Mouse (Mus musculus) liver, adult 2 months (tissue): ENCODE results near the gene Slc25a16. TPM values are rescaled to one million over a fixed set of nuclear protein-coding genes. Genes with fewer than 3 reads are reported as not detected.
"Not testable (repeated sequence)": the region's sequence is repeated elsewhere in the genome, so short reads cannot be mapped to it uniquely, and the experiment has no call there.

Experiments used
- DNase-seq: peaks from one replicate; pipeline ENCODE4 v3.0.0-alpha.2; 2011; ENCODE audit warnings: low read depth, low spot score; ENCODE audit errors: extremely low read depth
- H3K27ac ChIP-seq: fragments of 200-500 bp; replicated peaks from 2 replicates; pipeline ENCODE4 v1.5.1; 2012; ENCODE audit warnings: low read depth, mild to moderate bottlenecking, control low read depth, inconsistent platforms, low read length; ENCODE audit not compliant: insufficient read depth
- H3K27me3 ChIP-seq: fragments of 200-500 bp; 2 replicates; pipeline ENCODE4 v1.6.1; 2012; ENCODE audit warnings: mild to moderate bottlenecking, moderate library complexity, low read length, inconsistent platforms; ENCODE audit not compliant: control insufficient read depth, insufficient read depth
- H3K36me3 ChIP-seq: fragments of 200-500 bp; 2 replicates; pipeline ENCODE4 v1.6.1; 2012; ENCODE audit warnings: low read length, inconsistent platforms; ENCODE audit not compliant: control insufficient read depth, insufficient read depth
- H3K4me1 ChIP-seq: fragments of 200-500 bp; 2 replicates; pipeline ENCODE4 v1.6.1; 2011; ENCODE audit warnings: low read length; ENCODE audit not compliant: control insufficient read depth, insufficient read depth
- H3K4me3 ChIP-seq: fragments of 200-500 bp; 2 replicates; pipeline ENCODE4 v1.5.1; 2011; ENCODE audit warnings: low read depth, mild to moderate bottlenecking, control low read depth, low read length, moderate library complexity; ENCODE audit not compliant: insufficient read depth
- H3K79me2 ChIP-seq: fragments of 200-500 bp; 2 replicates; pipeline ENCODE4 v1.6.1; 2012; ENCODE audit warnings: inconsistent platforms, mild to moderate bottlenecking, low read length, moderate library complexity; ENCODE audit not compliant: control insufficient read depth, insufficient read depth
- H3K9ac ChIP-seq: fragments of 200-500 bp; 2 replicates; pipeline ENCODE4 v1.6.1; 2012; ENCODE audit warnings: low read depth, mild to moderate bottlenecking, control low read depth, inconsistent platforms, low read length
- CTCF ChIP-seq: fragments of 200-500 bp; IDR thresholded peaks from 2 replicates; pipeline ENCODE4 v1.5.1; 2011; ENCODE audit warnings: low read depth, low read length, control low read depth
- POLR2A ChIP-seq: fragments of 200-500 bp; IDR thresholded peaks from 2 replicates; pipeline ENCODE4 v1.6.1; 2011; ENCODE audit warnings: low read length, control low read depth; ENCODE audit not compliant: insufficient read depth; ENCODE audit errors: extremely low read depth
- WGBS: fragments of 180-500 bp; shearing (Covaris S2); methylation state at CpG from one replicate; pipeline ENCODE4 v1.1.7; 2018; 5-methylcytosine and 5-hydroxymethylcytosine counted together
- polyA plus RNA-seq: library from polyadenylated mRNA; depleted of rRNA; stranded (reverse); fragments of >200 nt; gene quantifications from 2 replicates; pipeline ENCODE4 v1.2.3, GENCODE M21; 2012
- total RNA-seq: library from RNA; depleted of rRNA; stranded (reverse); fragments of >200 nt; gene quantifications from 2 replicates; pipeline ENCODE4 v1.2.3, GENCODE M21; 2014

Gene Slc25a16
- total and polyA plus RNA-seq, 2 experiments = 41.8 to 49.0 TPM

GRCm38 (mm10) chr10:62897437-62897836 lies 23.0 kb upstream of the Slc25a16 start:
- TF ChIP-seq POLR2A = no peak
- H3K27ac ChIP-seq = no peak overlapping the region
- H3K4me1 ChIP-seq = no peaks in the 10 kb centered on the region
- H3K4me3 ChIP-seq = no peak overlapping the region
- H3K36me3 ChIP-seq = no peaks in the 10 kb centered on the region
- H3K79me2 ChIP-seq = no peaks in the 10 kb centered on the region
- H3K9ac ChIP-seq = no peak overlapping the region
- DNase-seq = no peak
- 94% methylated on average over 3 of the region's 3 CpGs for WGBS
- no peaks in the 10 kb centered on the region for H3K27me3 ChIP-seq

GRCm38 (mm10) chr10:62898061-62898460 lies 22.4 kb upstream of the Slc25a16 start:
- DNase-seq = no peak
- Histone ChIP-seq H3K79me2 (no peaks in the 10 kb centered on the region), H3K27me3 (no peaks in the 10 kb centered on the region), H3K36me3 (no peaks in the 10 kb centered on the region), H3K4me3 (no peak overlapping the region), H3K9ac (no peak overlapping the region), H3K27ac (no peak overlapping the region), H3K4me1 (no peaks in the 10 kb centered on the region)
- TF ChIP-seq CTCF = no peak
- TF ChIP-seq POLR2A = no peak
- WGBS = 83% methylated on average over 2 of the region's 2 CpGs

- no peak overlapping the region for H3K9ac ChIP-seq
- no peak for DNase-seq
- no peaks in the 10 kb centered on the region for H3K79me2 ChIP-seq
- H3K4me1 ChIP-seq = no peaks in the 10 kb centered on the region
- no peaks in the 10 kb centered on the region for H3K36me3 ChIP-seq
- TF ChIP-seq CTCF (no peak), POLR2A (no peak)
- 95% methylated on average over 4 of the region's 4 CpGs for WGBS
- H3K27me3 ChIP-seq = no peaks in the 10 kb centered on the region
- H3K4me3 ChIP-seq = no peak overlapping the region
- no peak overlapping the region for H3K27ac ChIP-seq
Measured at GRCm38 (mm10) chr10:62900144-62900543, 20.3 kb upstream of the Slc25a16 start.

- Histone ChIP-seq H3K36me3 (no peaks in the 10 kb centered on the region), H3K79me2 (no peaks in the 10 kb centered on the region), H3K4me1 (no peaks in the 10 kb centered on the region), H3K9ac (no peak overlapping the region), H3K4me3 (no peak overlapping the region), H3K27me3 (no peaks in the 10 kb centered on the region), H3K27ac (no peak overlapping the region)
- DNase-seq = no peak
- TF ChIP-seq CTCF (no peak), POLR2A (no peak)
- 67% methylated on average over 8 of the region's 8 CpGs for WGBS
Measured at GRCm38 (mm10) chr10:62901826-62902225, 18.6 kb upstream of the Slc25a16 start.

GRCm38 (mm10) chr10:62902829-62903228 lies 17.6 kb upstream of the Slc25a16 start:
- no peaks in the 10 kb centered on the region for H3K79me2 ChIP-seq
- WGBS = 24% methylated on average over 1 of the region's 1 CpGs
- H3K4me1 ChIP-seq = no peaks in the 10 kb centered on the region
- no peak for TF ChIP-seq CTCF
- TF ChIP-seq POLR2A = no peak
- H3K36me3 ChIP-seq = no peaks in the 10 kb centered on the region
- no peak overlapping the region for H3K27ac ChIP-seq
- no peak overlapping the region for H3K9ac ChIP-seq
- H3K27me3 ChIP-seq = no peaks in the 10 kb centered on the region
- no peak overlapping the region for H3K4me3 ChIP-seq
- no peak for DNase-seq

- WGBS = 93% methylated on average over 7 of the region's 7 CpGs
- no peak for DNase-seq
- no peaks in the 10 kb centered on the region for H3K79me2 ChIP-seq
- H3K4me3 ChIP-seq = no peak overlapping the region
- no peaks in the 10 kb centered on the region for H3K36me3 ChIP-seq
- H3K27me3 ChIP-seq = no peaks in the 10 kb centered on the region
- no peaks in the 10 kb centered on the region for H3K4me1 ChIP-seq
- no peak overlapping the region for H3K27ac ChIP-seq
- H3K9ac ChIP-seq = no peak overlapping the region
- TF ChIP-seq POLR2A = no peak
- TF ChIP-seq CTCF = no peak
Measured at GRCm38 (mm10) chr10:62906336-62906735, 14.1 kb upstream of the Slc25a16 start.

- H3K9ac ChIP-seq = not testable (repeated sequence)
- no CpG with 5 or more reads among the region's 1 CpGs for WGBS
Measured at GRCm38 (mm10) chr10:62908896-62909295, 11.5 kb upstream of the Slc25a16 start, which contains the start of gene Tet1. Tet1 (minus strand) TSS chr10:62908996.

More at GRCm38 (mm10) chr10:62908896-62909295, 11.5 kb upstream of the Slc25a16 start, which contains the start of gene Tet1:
- not testable (repeated sequence) for H3K4me3 ChIP-seq, H3K27ac ChIP-seq, H3K27me3 ChIP-seq, H3K36me3 ChIP-seq, H3K4me1 ChIP-seq, DNase-seq, H3K79me2 ChIP-seq
